In genomic region chr8:105757796-105758276, GRCm38 (mm10) we compare ENCODE assay signal across 8 mouse cellular contexts. TPM values are rescaled to one million over a fixed set of nuclear protein-coding genes. Genes with fewer than 3 reads are reported as not detected.
A peak's percentile ranks its signal among the peaks of the same experiment; 100 is the strongest.
DNase-seq lines count a peak whose midpoint lies in the region; ATAC-seq and TF ChIP-seq lines count a peak whose summit lies in the region.

No protein-coding gene starts in this region.

- H3K27ac ChIP-seq in heart, postnatal 0 days (ENCODE audit: low read depth): peak overlapping the region; percentile 54
- H3K27ac ChIP-seq in forebrain, postnatal 0 days (ENCODE audit: low read depth, low read length): peak overlapping the region; percentile 93
- H3K27ac ChIP-seq in midbrain, embryonic 10.5 days (replicated peaks): peak overlapping the region; percentile 91

- H3K4me1 ChIP-seq in heart, postnatal 0 days (ENCODE audit: control insufficient read depth, insufficient read depth): peaks cover 12% of the 10 kb centered on the region; the same call in 1 of the 2 replicates
- 0 out of 2 replicates have a peak, but pooled peaks cover 5% of the 10 kb centered on the region for H3K4me1 ChIP-seq in forebrain, postnatal 0 days (ENCODE audit: insufficient read depth)
- peaks cover 18% of the 10 kb centered on the region for H3K4me1 ChIP-seq in midbrain, embryonic 10.5 days

- TF ChIP-seq EP300 in heart, postnatal 0 days (IDR thresholded peaks at IDR 0.05; ENCODE audit: low read depth): no peak

- H3K9ac ChIP-seq in heart, postnatal 0 days (replicated peaks; ENCODE audit: low read depth, low read length): peak overlapping the region; percentile 56
- H3K9ac ChIP-seq in forebrain, postnatal 0 days: peak overlapping the region; percentile 82

- no peak for TF ChIP-seq CTCF in heart, postnatal 0 days (IDR thresholded peaks at IDR 0.05; ENCODE audit: low read depth)
- no peak for TF ChIP-seq CTCF in forebrain, postnatal 0 days (IDR thresholded peaks at IDR 0.05; ENCODE audit: low read depth)

- intact Hi-C loops in left cerebral cortex, postnatal 4 days (cut with DNase I): no loop called here
- intact Hi-C loops in left cerebral cortex, postnatal 36 days (cut with DNase I): no loop called here

- peak overlapping the region; percentile 78 for H3K4me2 ChIP-seq in heart, postnatal 0 days (ENCODE audit: low read depth, low read length)
- H3K4me2 ChIP-seq in forebrain, postnatal 0 days (ENCODE audit: low read depth): peak overlapping the region; percentile 61

- WGBS in heart, postnatal 0 days: 5% methylated on average over 12 of the region's 12 CpGs
- WGBS in forebrain, postnatal 0 days: under 1% methylated on average over 12 of the region's 12 CpGs
- WGBS in midbrain, embryonic 10.5 days: 4% methylated on average over 12 of the region's 12 CpGs

- no peaks in the 10 kb centered on the region for H3K27me3 ChIP-seq in heart, postnatal 0 days (ENCODE audit: control insufficient read depth, insufficient read depth, low read length)
- H3K27me3 ChIP-seq in forebrain, postnatal 0 days (ENCODE audit: insufficient read depth, low read length): no peaks in the 10 kb centered on the region
- H3K27me3 ChIP-seq in midbrain, embryonic 10.5 days (ENCODE audit: low read depth, poor library complexity, severe bottlenecking): no peaks in the 10 kb centered on the region

- ATAC-seq in heart, postnatal 0 days (ENCODE audit: insufficient read depth, low read depth): no peak
- no peak; the same call in 1 of the 2 replicates for ATAC-seq in forebrain, postnatal 0 days

- no peaks in the 10 kb centered on the region for H3K36me3 ChIP-seq in heart, postnatal 0 days (replicated peaks; ENCODE audit: control insufficient read depth, insufficient read depth, low read length)
- no peaks in the 10 kb centered on the region for H3K36me3 ChIP-seq in forebrain, postnatal 0 days (ENCODE audit: insufficient read depth)
- peaks cover 5% of the 10 kb centered on the region for H3K36me3 ChIP-seq in midbrain, embryonic 10.5 days

- no peak for DNase-seq in heart, postnatal 0 days (ENCODE audit: low spot score)
- DNase-seq in heart, adult 11 months: no peak
- DNase-seq in MN1 (ENCODE audit: low spot score): peak; percentile 60
- peak; percentile 45 for DNase-seq in forebrain, postnatal 0 days
- DNase-seq in midbrain, embryonic 10.5 days (ENCODE audit: low spot score): no peak
- DNase-seq in cerebellum, postnatal 10 days: no peak
- no peak for DNase-seq in left cerebral cortex, postnatal 4 days
- no peak for DNase-seq in left cerebral cortex, postnatal 36 days (ENCODE audit: low spot score in 2 of 2)

- H3K4me3 ChIP-seq in heart, postnatal 0 days (ENCODE audit: low read depth, low read length): peak overlapping the region; percentile 79
- peak overlapping the region; percentile 79 for H3K4me3 ChIP-seq in forebrain, postnatal 0 days (ENCODE audit: low read depth, low read length)
- peak overlapping the region; percentile 94 for H3K4me3 ChIP-seq in midbrain, embryonic 10.5 days

- H3K9me3 ChIP-seq in heart, postnatal 0 days (replicated peaks; ENCODE audit: control insufficient read depth, low read length): no peaks in the 10 kb centered on the region
- H3K9me3 ChIP-seq in forebrain, postnatal 0 days (ENCODE audit: low read length): no peaks in the 10 kb centered on the region
- H3K9me3 ChIP-seq in midbrain, embryonic 10.5 days (replicated peaks): no peaks in the 10 kb centered on the region

RNA-seq across cellular contexts. Expression of gene Gfod2, which starts 0.6 kb away (rescaled TPM):
- 2.4 and 5.8 TPM in 2 replicates for total RNA-seq in heart, postnatal 0 days (2014; rRNA removed; ENCODE audit: low replicate concordance)
- polyA plus RNA-seq in heart, postnatal 0 days (2015; fragmentation: Nextera tagmentation; extraction: Ambion mirVana): 6.5 and 6.6 TPM in 2 replicates
- 42.6 and 51.2 TPM in 2 replicates for total RNA-seq in forebrain, postnatal 0 days (2014; rRNA removed)
- polyA plus RNA-seq in forebrain, postnatal 0 days (2015; fragmentation: Nextera tagmentation; extraction: Ambion mirVana): 58.4 and 71.2 TPM in 2 replicates
- polyA plus RNA-seq in midbrain, embryonic 10.5 days (2016; fragmentation: Nextera tagmentation; extraction: Ambion mirVana): 35.0 and 39.5 TPM in 2 replicates
- 10 to 100 TPM; 44.4 to 49.9 TPM for total RNA-seq in left cerebral cortex, postnatal 4 days (2021)
- 10 to 100 TPM; 25.4 to 26.3 TPM for total RNA-seq in left cerebral cortex, postnatal 36 days (2021)

RNA-seq across cellular contexts. Expression of gene Enkd1, which starts 49.8 kb away (rescaled TPM):
- 1.1 and 11.1 TPM in 2 replicates for total RNA-seq in heart, postnatal 0 days (2014; rRNA removed; ENCODE audit: low replicate concordance)
- polyA plus RNA-seq in heart, postnatal 0 days (2015; fragmentation: Nextera tagmentation; extraction: Ambion mirVana): 4.0 and 5.9 TPM in 2 replicates
- total RNA-seq in forebrain, postnatal 0 days (2014; rRNA removed): 10.3 and 10.9 TPM in 2 replicates
- polyA plus RNA-seq in forebrain, postnatal 0 days (2015; fragmentation: Nextera tagmentation; extraction: Ambion mirVana): 15.2 and 16.8 TPM in 2 replicates
- 45.1 and 52.7 TPM in 2 replicates for polyA plus RNA-seq in midbrain, embryonic 10.5 days (2016; fragmentation: Nextera tagmentation; extraction: Ambion mirVana)
- 10 to 100 TPM; 15.5 to 17.9 TPM for total RNA-seq in left cerebral cortex, postnatal 4 days (2021)
- total RNA-seq in left cerebral cortex, postnatal 36 days (2021): 10 to 100 TPM in 1 of 2 experiments, 1 to 10 TPM in 1; 9.9 to 10.7 TPM

RNA-seq across cellular contexts. Expression of gene 4933405L10Rik, which starts 50.4 kb away (rescaled TPM):
- not detected in 2 replicates for total RNA-seq in heart, postnatal 0 days (2014; rRNA removed; ENCODE audit: low replicate concordance)
- polyA plus RNA-seq in heart, postnatal 0 days (2015; fragmentation: Nextera tagmentation; extraction: Ambion mirVana): not detected in 2 replicates
- 0.23 TPM in 1 of 2 replicates, not detected in the other for total RNA-seq in forebrain, postnatal 0 days (2014; rRNA removed)
- polyA plus RNA-seq in forebrain, postnatal 0 days (2015; fragmentation: Nextera tagmentation; extraction: Ambion mirVana): 0.21 and 0.31 TPM in 2 replicates
- polyA plus RNA-seq in midbrain, embryonic 10.5 days (2016; fragmentation: Nextera tagmentation; extraction: Ambion mirVana): not detected in 2 replicates
- not detected for total RNA-seq in left cerebral cortex, postnatal 4 days (2021)
- total RNA-seq in left cerebral cortex, postnatal 36 days (2021): not detected

RNA-seq across cellular contexts. Expression of gene Pard6a, which starts 56.9 kb away (rescaled TPM):
- 14.0 and 15.5 TPM in 2 replicates for total RNA-seq in heart, postnatal 0 days (2014; rRNA removed; ENCODE audit: low replicate concordance)
- polyA plus RNA-seq in heart, postnatal 0 days (2015; fragmentation: Nextera tagmentation; extraction: Ambion mirVana): 16.7 and 18.5 TPM in 2 replicates
- total RNA-seq in forebrain, postnatal 0 days (2014; rRNA removed): 59.3 and 71.1 TPM in 2 replicates
- 63.8 and 72.5 TPM in 2 replicates for polyA plus RNA-seq in forebrain, postnatal 0 days (2015; fragmentation: Nextera tagmentation; extraction: Ambion mirVana)
- 25.9 and 28.2 TPM in 2 replicates for polyA plus RNA-seq in midbrain, embryonic 10.5 days (2016; fragmentation: Nextera tagmentation; extraction: Ambion mirVana)
- total RNA-seq in left cerebral cortex, postnatal 4 days (2021): 10 to 100 TPM; 28.4 to 33.1 TPM
- total RNA-seq in left cerebral cortex, postnatal 36 days (2021): 10 to 100 TPM; 45.5 to 53.6 TPM

RNA-seq across cellular contexts. Expression of gene Acd, which starts 56.9 kb away (rescaled TPM):
- total RNA-seq in heart, postnatal 0 days (2014; rRNA removed; ENCODE audit: low replicate concordance): 8.7 and 12.8 TPM in 2 replicates
- polyA plus RNA-seq in heart, postnatal 0 days (2015; fragmentation: Nextera tagmentation; extraction: Ambion mirVana): 29.1 and 32.1 TPM in 2 replicates
- total RNA-seq in forebrain, postnatal 0 days (2014; rRNA removed): 24.1 and 35.0 TPM in 2 replicates
- 90.0 and 95.7 TPM in 2 replicates for polyA plus RNA-seq in forebrain, postnatal 0 days (2015; fragmentation: Nextera tagmentation; extraction: Ambion mirVana)
- 76.5 and 89.9 TPM in 2 replicates for polyA plus RNA-seq in midbrain, embryonic 10.5 days (2016; fragmentation: Nextera tagmentation; extraction: Ambion mirVana)
- 10 to 100 TPM; 55.9 to 58.9 TPM for total RNA-seq in left cerebral cortex, postnatal 4 days (2021)
- total RNA-seq in left cerebral cortex, postnatal 36 days (2021): 10 to 100 TPM; 45.8 to 50.6 TPM

Comparison
In these comparisons a context has a peak if more than half of its experiments do, and no peak if none do; other contexts are left out.
1. DNase-seq: peak in MN1 (single experiment) and forebrain, postnatal 0 days (single experiment); none in heart, postnatal 0 days (single experiment), heart, adult 11 months (single experiment), midbrain, embryonic 10.5 days (single experiment), cerebellum, postnatal 10 days (0 of 2), left cerebral cortex, postnatal 4 days (single experiment) and left cerebral cortex, postnatal 36 days (0 of 2).
2. Peak in every context shown above with its lines, with median percentiles within 50 percentile points of each other: H3K27ac ChIP-seq and H3K4me3 ChIP-seq.